Mouse (Mus musculus) embryonic facial prominence, embryonic 10.5 days (tissue): ENCODE results near the gene Tmtc2. TPM values are rescaled to one million over a fixed set of nuclear protein-coding genes. Genes with fewer than 3 reads are reported as not detected.
A peak's percentile ranks its signal among the peaks of the same experiment; 100 is the strongest.

ENCODE experiments used
- DNase-seq: peaks from one replicate; pipeline ENCODE4 v3.0.0-alpha.2; 2017; ENCODE audit warnings: low spot score
- H3K27ac ChIP-seq: fragments of 300-500 bp; sonication (generic); replicated peaks from 2 replicates; pipeline ENCODE4 v1.5.1; 2016; ENCODE audit warnings: mild to moderate bottlenecking
- H3K27me3 ChIP-seq: fragments of 300-500 bp; sonication (generic); replicated peaks from 2 replicates; pipeline ENCODE4 v1.6.1; 2016; ENCODE audit warnings: low read depth, mild to moderate bottlenecking; ENCODE audit not compliant: poor library complexity, severe bottlenecking
- H3K36me3 ChIP-seq: fragments of 300-500 bp; sonication (generic); replicated peaks from 2 replicates; pipeline ENCODE4 v1.6.1; 2016; ENCODE audit warnings: mild to moderate bottlenecking, moderate library complexity
- H3K4me1 ChIP-seq: fragments of 300-500 bp; sonication (generic); 2 replicates; pipeline ENCODE4 v1.6.1; 2016
- H3K4me3 ChIP-seq: fragments of 300-500 bp; sonication (generic); 2 replicates; pipeline ENCODE4 v1.5.1; 2016; ENCODE audit warnings: mild to moderate bottlenecking, moderate library complexity
- H3K9me3 ChIP-seq: fragments of 300-500 bp; sonication (generic); 2 replicates; pipeline ENCODE4 v1.6.1; 2016; ENCODE audit warnings: mild to moderate bottlenecking
- WGBS: fragments of 180-500 bp; shearing (Covaris S2); methylation state at CpG from one replicate; pipeline ENCODE4 v1.1.7; 2016; 5-methylcytosine and 5-hydroxymethylcytosine counted together
- polyA plus RNA-seq: library from polyadenylated mRNA; unstranded; fragments of >200 nt; fragmentation: Nextera tagmentation; extraction: Ambion mirVana; gene quantifications from 2 replicates; pipeline ENCODE4 v1.2.1, GENCODE M21; 2016

Tmtc2 gene
- polyA plus RNA-seq, 1 experiment from 2014 or later = 8.5 TPM

GRCm38 (mm10) chr10:105572301-105572700 lies 1.9 kb downstream of the Tmtc2 start:
- WGBS = 46% methylated on average over 7 of the region's 7 CpGs
- peak overlapping the region; percentile 85 for H3K4me3 ChIP-seq
- DNase-seq = no peak
- no peaks in the 10 kb centered on the region for H3K9me3 ChIP-seq
- H3K36me3 ChIP-seq = peaks cover 3% of the 10 kb centered on the region; the same call in 1 of the 2 replicates
- no peak overlapping the region for H3K27ac ChIP-seq
- peaks cover 24% of the 10 kb centered on the region for H3K4me1 ChIP-seq
- peaks cover 9% of the 10 kb centered on the region for H3K27me3 ChIP-seq

- DNase-seq = no peak
- Histone ChIP-seq H3K9me3 (no peaks in the 10 kb centered on the region), H3K4me1 (peaks cover 24% of the 10 kb centered on the region), H3K27ac (no peak overlapping the region), H3K27me3 (peaks cover 9% of the 10 kb centered on the region), H3K4me3 (peak overlapping the region; percentile 85), H3K36me3 (peaks cover 7% of the 10 kb centered on the region; the same call in 1 of the 2 replicates)
- WGBS = 75% methylated on average over 4 of the region's 4 CpGs
Measured at GRCm38 (mm10) chr10:105571831-105572230, 2.4 kb downstream of the Tmtc2 start.

GRCm38 (mm10) chr10:105571019-105571418 lies 3.2 kb downstream of the Tmtc2 start:
- no peak overlapping the region for H3K4me3 ChIP-seq
- no peak overlapping the region for H3K27ac ChIP-seq
- WGBS = 82% methylated on average over 8 of the region's 8 CpGs
- H3K9me3 ChIP-seq = no peaks in the 10 kb centered on the region
- peaks cover 8% of the 10 kb centered on the region; the same call in 1 of the 2 replicates for H3K36me3 ChIP-seq
- no peak for DNase-seq
- H3K27me3 ChIP-seq = peaks cover 9% of the 10 kb centered on the region
- H3K4me1 ChIP-seq = peaks cover 24% of the 10 kb centered on the region

DNA sequence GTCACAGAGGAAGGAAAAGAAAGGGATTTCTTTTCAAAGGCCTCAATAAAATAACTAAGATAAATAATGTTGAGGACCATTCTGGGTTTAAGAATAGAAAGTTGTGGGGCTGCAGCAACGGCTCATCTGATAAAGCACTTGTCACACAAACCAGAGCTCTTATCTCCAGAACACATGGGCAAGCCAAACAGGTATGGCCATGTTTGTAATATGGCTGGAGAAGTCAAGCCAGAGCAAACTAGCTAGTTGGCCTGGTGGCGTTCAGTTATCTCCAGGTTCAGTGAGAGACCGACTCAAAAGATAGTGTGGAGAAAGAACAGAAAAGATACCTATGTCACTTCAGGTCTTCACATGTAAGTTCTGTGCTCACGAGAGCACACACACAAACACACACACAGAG lies 4.7 kb downstream of the Tmtc2 start:
- 90% methylated on average over 4 of the region's 4 CpGs for WGBS
- DNase-seq = no peak
- Histone ChIP-seq H3K27me3 (peaks cover 9% of the 10 kb centered on the region), H3K9me3 (no peaks in the 10 kb centered on the region), H3K27ac (no peak overlapping the region), H3K36me3 (peaks cover 8% of the 10 kb centered on the region; the same call in 1 of the 2 replicates), H3K4me3 (no peak overlapping the region), H3K4me1 (peaks cover 18% of the 10 kb centered on the region)

DNA sequence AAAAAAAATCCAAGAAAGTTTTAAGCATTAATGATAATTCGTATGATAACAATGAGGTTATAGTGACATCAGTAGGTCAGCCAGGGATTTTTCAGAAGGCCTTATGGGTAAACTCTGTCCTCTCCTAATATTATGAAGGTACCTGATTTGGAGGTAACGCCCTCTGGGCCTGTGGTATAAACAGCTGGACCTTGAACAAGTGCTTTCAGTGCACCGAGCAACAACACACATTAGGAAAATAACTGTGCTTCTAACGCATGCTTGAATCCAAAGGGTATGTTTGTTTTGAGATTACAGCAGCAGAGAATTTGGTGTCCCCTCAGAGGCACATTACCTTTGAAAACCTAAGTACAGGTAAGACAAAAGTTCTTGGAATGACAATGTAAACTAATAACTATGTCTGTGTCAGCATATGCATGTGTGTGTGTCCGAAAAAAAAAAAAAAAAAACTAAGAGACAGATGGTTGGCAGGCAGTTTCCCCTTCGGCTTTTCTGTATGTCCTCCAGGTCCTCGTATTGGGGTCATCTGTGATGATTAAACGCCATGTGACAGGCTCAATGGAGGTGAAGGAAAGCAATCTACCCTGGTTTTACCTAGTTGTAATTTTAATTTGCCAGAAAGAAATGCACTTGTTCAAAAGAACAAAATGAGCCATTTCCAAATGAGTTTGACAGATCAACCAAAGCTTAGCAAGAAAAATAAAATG lies 6.3 kb downstream of the Tmtc2 start:
- DNase-seq = no peak
- Histone ChIP-seq H3K4me3 (no peak overlapping the region), H3K27me3 (peaks cover 9% of the 10 kb centered on the region), H3K27ac (no peak overlapping the region), H3K36me3 (peaks cover 8% of the 10 kb centered on the region; the same call in 1 of the 2 replicates), H3K4me1 (peaks cover 22% of the 10 kb centered on the region), H3K9me3 (no peaks in the 10 kb centered on the region)
- 81% methylated on average over 8 of the region's 8 CpGs for WGBS

GRCm38 (mm10) chr10:105561548-105561947 lies 12.7 kb downstream of the Tmtc2 start:
- H3K4me1 ChIP-seq = peaks cover 27% of the 10 kb centered on the region
- H3K27ac ChIP-seq = no peak overlapping the region
- H3K4me3 ChIP-seq = no peak overlapping the region
- no peaks in the 10 kb centered on the region for H3K27me3 ChIP-seq
- 92% methylated on average over 4 of the region's 4 CpGs for WGBS
- peaks cover 6% of the 10 kb centered on the region; the same call in 1 of the 2 replicates for H3K36me3 ChIP-seq
- no peaks in the 10 kb centered on the region for H3K9me3 ChIP-seq
- no peak for DNase-seq

- WGBS = 79% methylated on average over 5 of the region's 5 CpGs
- H3K4me1 ChIP-seq = peaks cover 17% of the 10 kb centered on the region
- H3K9me3 ChIP-seq = no peaks in the 10 kb centered on the region
- no peaks in the 10 kb centered on the region for H3K27me3 ChIP-seq
- no peak overlapping the region for H3K27ac ChIP-seq
- peaks cover 6% of the 10 kb centered on the region; the same call in 1 of the 2 replicates for H3K36me3 ChIP-seq
- DNase-seq = no peak
- no peak overlapping the region for H3K4me3 ChIP-seq
Measured at GRCm38 (mm10) chr10:105557581-105557980, 16.7 kb downstream of the Tmtc2 start.

- DNase-seq = no peak
- no peak overlapping the region for H3K27ac ChIP-seq
- no peaks in the 10 kb centered on the region for H3K27me3 ChIP-seq
- H3K4me3 ChIP-seq = no peak overlapping the region
- H3K9me3 ChIP-seq = no peaks in the 10 kb centered on the region
- WGBS = 74% methylated on average over 6 of the region's 6 CpGs
- peaks cover 12% of the 10 kb centered on the region for H3K4me1 ChIP-seq
- H3K36me3 ChIP-seq = peaks cover 6% of the 10 kb centered on the region; the same call in 1 of the 2 replicates
Measured at GRCm38 (mm10) chr10:105556890-105557572, 17.2 kb downstream of the Tmtc2 start.

DNA sequence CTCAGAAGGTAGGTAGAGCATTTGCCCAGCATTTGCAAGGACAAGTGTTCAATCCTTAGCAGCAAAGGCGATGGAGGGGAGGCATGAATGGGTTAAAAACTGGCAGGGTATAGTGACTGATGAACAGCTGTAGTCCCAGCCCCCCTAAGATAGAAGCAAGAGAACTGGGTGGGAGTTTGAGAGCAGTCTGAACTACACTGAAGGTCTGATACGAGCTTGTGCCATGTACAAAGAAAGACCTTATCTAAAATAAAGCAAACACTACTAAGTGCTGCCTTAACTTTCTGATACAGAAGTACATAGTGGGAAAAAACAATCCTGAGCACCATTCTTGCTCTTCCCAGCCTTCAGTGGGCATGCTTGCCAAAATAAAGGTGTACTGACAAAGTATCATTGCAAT lies 20.1 kb downstream of the Tmtc2 start:
- 79% methylated on average over 2 of the region's 2 CpGs for WGBS
- no peaks in the 10 kb centered on the region for H3K27me3 ChIP-seq
- DNase-seq = no peak

GRCm38 (mm10) chr10:105548040-105548439 lies 26.2 kb downstream of the Tmtc2 start:
- H3K27ac ChIP-seq = no peak overlapping the region
- H3K4me1 ChIP-seq = 0 out of 2 replicates have a peak, but pooled peaks cover 9% of the 10 kb centered on the region
- WGBS = 92% methylated on average over 2 of the region's 2 CpGs
- H3K27me3 ChIP-seq = no peaks in the 10 kb centered on the region
- H3K9me3 ChIP-seq = no peaks in the 10 kb centered on the region
- no peak overlapping the region for H3K4me3 ChIP-seq
- DNase-seq = no peak
- H3K36me3 ChIP-seq = peaks cover 17% of the 10 kb centered on the region

More for the DNA sequence above, 20.1 kb downstream of the Tmtc2 start:
- Histone ChIP-seq H3K9me3 (no peaks in the 10 kb centered on the region), H3K27ac (no peak overlapping the region), H3K4me3 (no peak overlapping the region), H3K4me1 (peaks cover 10% of the 10 kb centered on the region), H3K36me3 (peaks cover 8% of the 10 kb centered on the region)

DNA sequence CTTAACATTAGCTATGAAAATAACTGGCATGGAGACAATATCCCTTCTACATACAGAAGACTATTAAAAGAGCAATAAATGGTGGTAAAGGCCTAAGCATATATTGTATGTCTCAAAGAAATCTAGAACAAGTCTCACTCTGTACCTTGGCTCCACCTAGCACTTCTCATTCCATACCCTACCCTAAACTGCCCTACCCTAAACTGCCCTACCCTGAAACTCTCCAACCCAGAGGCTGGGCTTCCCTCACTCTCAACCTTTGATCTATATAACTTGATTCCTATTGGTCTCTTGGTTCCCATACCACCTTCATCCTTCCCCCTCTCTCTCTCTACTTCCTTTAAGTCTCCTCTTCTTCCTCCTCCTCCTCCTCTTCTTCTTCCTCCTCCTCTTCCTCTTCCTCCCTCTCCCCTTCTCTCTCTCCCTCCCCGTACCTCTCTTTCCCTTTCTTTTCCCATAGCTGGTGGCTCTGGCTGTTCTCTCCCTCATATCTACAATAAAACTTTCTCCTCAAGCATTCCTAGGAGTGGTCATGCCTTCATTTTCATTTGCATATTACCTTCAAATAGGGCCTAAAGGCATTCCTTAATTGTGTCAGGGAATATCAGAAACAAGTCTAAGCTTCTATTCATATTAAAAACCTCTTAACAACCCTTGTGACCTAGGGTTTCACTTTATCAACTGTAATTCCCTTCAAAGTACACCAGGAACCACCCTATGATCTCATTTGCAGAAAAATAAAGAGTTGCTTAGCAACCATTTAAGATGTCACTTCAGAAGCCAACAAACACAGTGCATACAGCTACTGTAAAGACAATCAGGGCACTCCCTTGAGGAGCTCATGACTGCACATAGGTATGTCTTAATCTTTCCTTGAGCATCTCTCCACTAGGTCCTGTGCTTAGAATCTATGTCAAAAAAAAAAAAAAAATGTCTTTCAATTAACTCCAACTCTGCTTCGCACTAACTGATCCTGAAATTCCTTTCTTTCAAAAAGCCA lies 29.9 kb downstream of the Tmtc2 start:
- peaks cover 11% of the 10 kb centered on the region; the same call in 1 of the 2 replicates for H3K36me3 ChIP-seq
- DNase-seq = no peak
- no peaks in the 10 kb centered on the region for H3K9me3 ChIP-seq
- H3K27ac ChIP-seq = no peak overlapping the region
- 93% methylated on average over 2 of the region's 2 CpGs for WGBS
- no peak overlapping the region for H3K4me3 ChIP-seq
- 0 out of 2 replicates have a peak, but pooled peaks cover 7% of the 10 kb centered on the region for H3K4me1 ChIP-seq
- H3K27me3 ChIP-seq = no peaks in the 10 kb centered on the region

DNA sequence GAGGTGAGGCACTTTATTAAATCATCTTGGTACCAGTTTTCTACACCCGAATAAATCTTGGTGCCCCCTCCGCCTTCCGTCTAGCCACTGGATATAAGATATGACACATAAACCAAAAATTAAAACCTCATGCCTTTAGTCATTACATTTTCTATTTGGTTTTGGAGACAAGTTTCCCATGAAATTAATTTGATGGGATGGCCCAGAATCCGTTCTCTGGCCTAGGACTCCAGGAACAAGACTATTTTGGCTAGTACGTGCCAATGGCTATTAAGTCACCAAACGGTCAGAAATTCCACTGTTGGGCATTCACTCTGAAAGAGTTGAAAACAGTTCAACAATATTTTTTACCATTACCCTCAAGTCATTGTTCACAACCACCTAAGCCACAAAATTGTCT lies 32.2 kb downstream of the Tmtc2 start:
- WGBS = 91% methylated on average over 6 of the region's 6 CpGs
- H3K27ac ChIP-seq = no peak overlapping the region
- peaks cover 5% of the 10 kb centered on the region; the same call in 1 of the 2 replicates for H3K36me3 ChIP-seq
- no peaks in the 10 kb centered on the region for H3K9me3 ChIP-seq
- H3K4me1 ChIP-seq = 0 out of 2 replicates have a peak, but pooled peaks cover 6% of the 10 kb centered on the region
- H3K4me3 ChIP-seq = no peak overlapping the region
- DNase-seq = no peak
- H3K27me3 ChIP-seq = no peaks in the 10 kb centered on the region
